Mouse (Mus musculus) heart, postnatal 0 days (tissue): ENCODE results near the gene Kmt5b.

Source experiments
- CTCF ChIP-seq: IDR thresholded peaks from 2 replicates; pipeline ENCODE4 v1.5.1; 2016; ENCODE audit warnings: antibody characterized with exemption, control low read depth, low read depth
- EP300 ChIP-seq: IDR thresholded peaks from 2 replicates; pipeline ENCODE4 v1.6.1; 2016; ENCODE audit warnings: antibody characterized with exemption, low read depth

- TF ChIP-seq CTCF: no peak
- TF ChIP-seq EP300: no peak
Measured at GRCm38 (mm10) chr19:3834301-3834700, 67.1 kb downstream of the Kmt5b start.
